Mouse (Mus musculus) lung, postnatal 0 days (tissue): ENCODE data around the gene Gm21852. TPM values are rescaled to one million over a fixed set of nuclear protein-coding genes. Genes with fewer than 3 reads are reported as not detected.
"Not testable (repeated sequence)": the region's sequence is repeated elsewhere in the genome, so short reads cannot be mapped to it uniquely, and the experiment has no call there.

ENCODE experiments used
- ATAC-seq: fragments of 200-750 bp; cut with Nextera tagmentation; 2 replicates; pipeline ENCODE4 v1.8.0; 2017; ENCODE audit warnings: moderate library complexity
- DNase-seq: peaks from one replicate; pipeline ENCODE4 v3.0.0-alpha.2; 2016; ENCODE audit warnings: low spot score
- H3K27ac ChIP-seq: fragments of 300-500 bp; sonication (generic); 2 replicates; pipeline ENCODE4 v1.5.1; 2014; ENCODE audit warnings: antibody characterized with exemption, mild to moderate bottlenecking, low read length, mixed read lengths
- H3K27me3 ChIP-seq: fragments of 300-500 bp; sonication (generic); replicated peaks from 2 replicates; pipeline ENCODE4 v1.6.1; 2014; ENCODE audit warnings: low read length, mixed read lengths; ENCODE audit not compliant: insufficient read depth
- H3K36me3 ChIP-seq: fragments of 300-500 bp; sonication (generic); 2 replicates; pipeline ENCODE4 v1.6.1; 2014; ENCODE audit warnings: low read length, mixed read lengths; ENCODE audit not compliant: insufficient read depth
- H3K4me1 ChIP-seq: fragments of 300-500 bp; sonication (generic); 2 replicates; pipeline ENCODE4 v1.6.1; 2014; ENCODE audit warnings: antibody characterized with exemption, low read depth, low read length, mixed read lengths; ENCODE audit not compliant: insufficient read depth
- H3K4me2 ChIP-seq: fragments of 300-500 bp; sonication (generic); replicated peaks from 2 replicates; pipeline ENCODE4 v1.6.1; 2014; ENCODE audit warnings: low read depth, mild to moderate bottlenecking, low read length, moderate library complexity, mixed read lengths
- H3K4me3 ChIP-seq: fragments of 300-500 bp; sonication (generic); 2 replicates; pipeline ENCODE4 v1.5.1; 2014; ENCODE audit warnings: low read depth, low read length
- H3K9ac ChIP-seq: fragments of 300-500 bp; sonication (generic); replicated peaks from 2 replicates; pipeline ENCODE4 v1.6.1; 2014; ENCODE audit warnings: low read depth, mild to moderate bottlenecking
- H3K9me3 ChIP-seq: fragments of 300-500 bp; sonication (generic); 2 replicates; pipeline ENCODE4 v1.6.1; 2016; ENCODE audit warnings: low read length, mixed read lengths
- WGBS: fragments of 180-500 bp; shearing (Covaris S2); extraction: QIAGEN DNeasy Blood & Tissue Kit; methylation state at CpG from one replicate; pipeline ENCODE4 v1.1.7; 2014; 5-methylcytosine and 5-hydroxymethylcytosine counted together
- microRNA-seq: library from miRNA; unstranded; fragments of <30 nt; microRNA quantifications from one replicate; pipeline ENCODE4, GENCODE M21; 2016
- polyA plus RNA-seq: library from polyadenylated mRNA; unstranded; fragments of >200 nt; fragmentation: Nextera tagmentation; extraction: Ambion mirVana; gene quantifications from 2 replicates; pipeline ENCODE4 v1.2.1, GENCODE M21; 2015

Gene Gm21852
- not detected in 2 replicates for polyA plus RNA-seq

DNA sequence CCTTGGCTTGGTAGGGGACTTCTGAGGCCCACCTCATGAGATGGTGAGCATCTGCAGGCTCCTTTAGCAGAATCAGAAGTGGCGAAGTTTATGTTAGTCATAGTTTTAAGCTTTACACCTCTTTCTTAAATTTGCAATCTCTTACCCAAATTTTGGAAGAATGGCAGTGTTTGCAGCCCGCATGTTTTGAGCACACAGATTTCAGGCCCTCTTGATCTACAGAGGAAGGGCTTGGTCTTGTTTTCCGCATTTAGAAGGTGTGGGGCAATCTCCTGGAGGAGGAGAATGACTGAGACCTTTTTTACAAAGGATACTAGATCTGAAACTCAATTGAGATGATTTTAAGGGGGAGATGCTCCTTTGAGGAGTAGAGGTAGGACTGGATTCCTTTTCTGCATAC lies at the start of gene Gm21852:
Gene Gm21852, minus strand, starts transcription at position 101 of the 400 bp plus-strand sequence.
- not testable (repeated sequence) for H3K27me3 ChIP-seq, H3K9ac ChIP-seq, H3K9me3 ChIP-seq, DNase-seq, H3K36me3 ChIP-seq, ATAC-seq, H3K27ac ChIP-seq, H3K4me3 ChIP-seq, H3K4me2 ChIP-seq, H3K4me1 ChIP-seq
- no CpG with 5 or more reads among the region's 3 CpGs for WGBS

Small RNA genes within 50 kb of the gene (microRNA-seq; reads per million reads assigned to microRNA genes)
- not detected for gene Gm27466
- not detected for gene Gm28018

Other genes starting within 250 kb of the Gm21852 start
- gene Gm21797, start 123.8 kb upstream of the Gm21852 start, polyA plus RNA-seq = not detected in 2 replicates
- not detected in 2 replicates for gene Gm20795, start 152.9 kb upstream of the Gm21852 start, polyA plus RNA-seq